ENCODE assay signal across 17 mouse cellular contexts in the genomic region with DNA sequence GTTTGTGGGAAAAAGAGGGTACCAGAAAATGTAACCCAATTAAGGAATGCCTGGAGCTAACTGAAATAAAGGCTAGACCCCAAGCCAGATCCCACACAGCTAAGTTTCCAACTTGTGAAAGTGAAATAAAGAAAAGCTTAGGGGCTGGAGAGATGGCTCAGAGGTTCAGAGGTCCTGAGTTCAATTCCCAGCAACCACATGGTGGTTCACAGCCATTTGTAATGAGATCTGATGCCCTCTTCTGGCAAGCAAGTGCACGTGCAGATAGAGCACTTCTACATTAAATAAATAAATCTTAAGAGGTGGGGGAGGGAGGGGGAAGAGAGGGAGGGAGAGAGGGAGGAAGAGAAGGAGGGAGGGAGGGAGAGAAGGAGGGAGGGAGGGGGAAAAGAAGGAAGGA.
"Had no signal": no experiment of that assay in that cellular context is flagged by ENCODE, and none has a peak within 500 bp of the region (broad histone marks: within the 10 kb centered on the region; RNA-seq: fewer than 3 reads in every experiment).

No protein-coding gene starts in this region.

- H3K9ac ChIP-seq: lung, embryonic 15.5 days; midbrain, embryonic 12.5 days; neural tube, embryonic 12.5 days; stomach, embryonic 15.5 days had no signal

- H3K27ac ChIP-seq: lung, embryonic 15.5 days; macrophage; midbrain, embryonic 12.5 days; neural tube, embryonic 12.5 days; stomach, embryonic 15.5 days; stomach, postnatal 0 days had no signal

- H3K9me3 ChIP-seq: lung, embryonic 15.5 days; megakaryocyte, embryonic 14.5 days; midbrain, embryonic 12.5 days; stomach, embryonic 15.5 days had no signal

- DNase-seq: lung, adult 18-20 months; lung, postnatal 14 days; lung, postnatal 36 days; midbrain, embryonic 14.5 days; right cerebral cortex, postnatal 14 days; thymus, adult 2 months; thymus, postnatal 25 days; thymus, postnatal 4 days had no signal

- H3K36me3 ChIP-seq: lung, embryonic 15.5 days; midbrain, embryonic 12.5 days; neural tube, embryonic 12.5 days; stomach, embryonic 15.5 days had no signal

- ATAC-seq: lung, postnatal 0 days; midbrain, embryonic 16.5 days had no signal

- H3K27me3 ChIP-seq: lung, embryonic 15.5 days; megakaryocyte, embryonic 14.5 days; midbrain, embryonic 12.5 days; neural tube, embryonic 12.5 days; stomach, embryonic 15.5 days had no signal

- H3K4me2 ChIP-seq: lung, embryonic 15.5 days; midbrain, embryonic 12.5 days; neural tube, embryonic 12.5 days; stomach, embryonic 15.5 days had no signal

- H3K4me1 ChIP-seq: lung, embryonic 15.5 days; megakaryocyte, embryonic 14.5 days; midbrain, embryonic 12.5 days; neural tube, embryonic 12.5 days; stomach, embryonic 15.5 days had no signal

- H3K4me3 ChIP-seq: lung, embryonic 15.5 days; megakaryocyte, embryonic 14.5 days; midbrain, embryonic 12.5 days; neural tube, embryonic 12.5 days; stomach, embryonic 15.5 days had no signal
